Mouse (Mus musculus): ENCODE measurements around the gene Gm28961. TPM values are rescaled to one million over a fixed set of nuclear protein-coding genes. Genes with fewer than 3 reads are reported as not detected.
"Not testable (repeated sequence)": the region's sequence is repeated elsewhere in the genome, so short reads cannot be mapped to it uniquely, and the experiment has no call there.

The Gm28961 gene
- not detected in 2 replicates for polyA plus RNA-seq (2016; fragmentation: Nextera tagmentation; extraction: Ambion mirVana)

GRCm38 (mm10) chrY:57705397-57705796 is at the start of gene Gm28961:
Gm28961 (plus strand) TSS chrY:57705697.
- DNase-seq (ENCODE audit: low spot score); H3K27ac ChIP-seq: not testable (repeated sequence)
- WGBS, result no CpG with 5 or more reads among the region's 6 CpGs

More at GRCm38 (mm10) chrY:57705397-57705796, at the start of gene Gm28961:
- not testable (repeated sequence) for H3K4me1 ChIP-seq (replicated peaks); H3K36me3 ChIP-seq; H3K9me3 ChIP-seq; H3K4me3 ChIP-seq; H3K27me3 ChIP-seq (ENCODE audit: insufficient read depth, poor library complexity, severe bottlenecking)

Other genes starting within 250 kb of the Gm28961 start
- gene Gm21943, start 172.0 kb upstream of the Gm28961 start, polyA plus RNA-seq (2016; fragmentation: Nextera tagmentation; extraction: Ambion mirVana), result not detected in 2 replicates